Mouse (Mus musculus) midbrain, embryonic 11.5 days (tissue): ENCODE data around the gene Col1a2. TPM values are rescaled to one million over a fixed set of nuclear protein-coding genes. Genes with fewer than 3 reads are reported as not detected.

Experiments
- ATAC-seq: fragments of 200-750 bp; cut with Nextera tagmentation; 2 replicates; pipeline ENCODE4 v1.8.0; 2017; ENCODE audit warnings: moderate TSS enrichment, moderate library complexity; ENCODE audit not compliant: low FRiP score
- DNase-seq: peaks from one replicate; pipeline ENCODE4 v3.0.0; 2015; ENCODE audit warnings: low spot score; ENCODE audit errors: missing footprints
- H3K27ac ChIP-seq: fragments of 300-500 bp; sonication (generic); 2 replicates; pipeline ENCODE4 v1.5.1; 2014; ENCODE audit warnings: low read depth, low read length
- H3K27me3 ChIP-seq: fragments of 300-500 bp; sonication (generic); 2 replicates; pipeline ENCODE4 v1.6.1; 2014; ENCODE audit warnings: mild to moderate bottlenecking, low read length, moderate library complexity, mixed read lengths; ENCODE audit not compliant: control insufficient read depth, insufficient read depth
- H3K36me3 ChIP-seq: fragments of 300-500 bp; sonication (generic); 2 replicates; pipeline ENCODE4 v1.6.1; 2014; ENCODE audit warnings: mild to moderate bottlenecking, low read length, moderate library complexity, mixed read lengths; ENCODE audit not compliant: control insufficient read depth, insufficient read depth
- H3K4me1 ChIP-seq: fragments of 300-500 bp; sonication (generic); 2 replicates; pipeline ENCODE4 v1.6.1; 2014; ENCODE audit warnings: low read length; ENCODE audit not compliant: control insufficient read depth, insufficient read depth
- H3K4me2 ChIP-seq: fragments of 300-500 bp; sonication (generic); 2 replicates; pipeline ENCODE4 v1.6.1; 2014; ENCODE audit warnings: mild to moderate bottlenecking, moderate library complexity
- H3K4me3 ChIP-seq: fragments of 300-500 bp; sonication (generic); 2 replicates; pipeline ENCODE4 v1.5.1; 2014; ENCODE audit warnings: low read depth, low read length
- H3K9ac ChIP-seq: fragments of 300-500 bp; sonication (generic); 2 replicates; pipeline ENCODE4 v1.6.1; 2014; ENCODE audit warnings: low read length
- H3K9me3 ChIP-seq: fragments of 300-500 bp; sonication (generic); 2 replicates; pipeline ENCODE4 v1.6.1; 2016; ENCODE audit warnings: low read length; ENCODE audit not compliant: control insufficient read depth
- WGBS: fragments of 180-500 bp; shearing (Covaris S2); extraction: QIAGEN DNeasy Blood & Tissue Kit; methylation state at CpG from one replicate; pipeline ENCODE4 v1.1.7; 2014; 5-methylcytosine and 5-hydroxymethylcytosine counted together
- polyA plus RNA-seq: library from polyadenylated mRNA; unstranded; fragments of >200 nt; fragmentation: Nextera tagmentation; extraction: Ambion mirVana; gene quantifications from 2 replicates; pipeline ENCODE4 v1.2.1, GENCODE M21; 2014

The Col1a2 gene
- polyA plus RNA-seq, 1 experiment from 2014 or later, result 144 TPM

DNA sequence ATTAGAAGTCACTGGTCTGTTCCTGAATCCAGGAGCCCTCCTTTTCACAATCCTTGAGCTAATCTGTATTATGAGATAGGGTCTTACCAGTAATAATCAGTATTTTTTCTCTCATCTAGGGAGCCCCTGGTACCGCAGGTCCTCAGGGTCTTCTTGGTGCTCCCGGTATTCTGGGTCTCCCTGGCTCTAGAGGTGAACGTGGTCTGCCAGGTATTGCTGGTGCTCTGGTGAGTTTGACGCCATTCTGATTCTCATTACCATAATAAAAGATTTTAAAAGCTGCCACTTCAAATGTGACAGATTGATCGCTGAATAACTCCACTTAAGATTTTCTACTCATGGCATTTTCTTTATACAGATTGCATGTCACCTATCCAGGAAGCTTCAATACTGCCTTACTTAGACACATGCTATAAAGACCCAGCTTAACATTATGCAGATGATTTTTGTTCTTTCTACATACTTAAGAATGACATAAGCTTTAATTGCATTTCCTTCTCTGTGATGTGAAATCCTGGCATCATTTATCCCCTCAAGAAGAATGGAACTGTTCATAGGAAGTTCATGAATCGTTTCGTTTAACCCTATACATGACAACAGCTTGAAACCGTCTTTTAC is 30.0 kb downstream of the Col1a2 start:
- Histone ChIP-seq H3K9me3 (no peaks in the 10 kb centered on the region), H3K4me2 (no peak overlapping the region), H3K4me1 (no peaks in the 10 kb centered on the region), H3K27ac (no peak overlapping the region), H3K4me3 (no peak overlapping the region), H3K27me3 (no peaks in the 10 kb centered on the region), H3K9ac (no peak overlapping the region), H3K36me3 (no peaks in the 10 kb centered on the region)
- DNase-seq, result no peak
- 75% methylated on average over 8 of the region's 8 CpGs for WGBS
- ATAC-seq, result no peak

DNA sequence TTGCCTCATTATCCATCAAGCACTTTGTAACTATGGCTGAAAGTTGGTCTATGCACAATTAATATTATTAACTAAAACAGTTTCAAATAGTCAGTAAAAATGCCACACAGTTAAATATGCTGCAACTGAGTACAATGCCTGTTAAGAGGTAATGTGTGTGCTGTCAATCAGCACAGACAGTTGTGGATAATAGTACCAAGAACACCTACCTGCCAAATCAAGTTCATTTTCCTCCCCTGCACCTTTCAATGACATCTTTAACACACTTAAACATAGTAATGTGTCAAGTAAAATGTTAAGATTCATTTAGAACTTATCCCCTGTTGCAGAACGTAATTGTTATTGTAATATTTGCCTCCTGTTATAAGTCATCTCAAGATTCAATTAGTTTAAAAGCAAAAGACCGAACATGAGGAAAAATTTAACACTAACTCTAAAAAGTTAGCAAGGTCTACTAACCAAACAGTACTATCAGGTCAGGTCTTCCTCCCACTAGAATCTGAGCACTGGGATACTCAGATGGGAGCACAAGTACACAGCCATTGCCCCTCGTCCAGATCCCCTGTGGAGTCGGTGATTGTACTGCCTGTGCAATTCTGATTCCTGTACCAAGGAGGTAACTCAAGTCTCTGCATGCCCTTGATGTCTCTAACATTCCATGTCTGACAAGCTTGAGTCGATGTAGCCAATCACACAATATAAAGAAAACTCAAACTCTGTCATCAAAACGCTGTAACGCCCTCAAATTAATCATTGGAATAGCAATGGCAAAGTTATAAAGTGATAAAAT is 37.5 kb downstream of the Col1a2 start:
- Histone ChIP-seq H3K36me3 (no peaks in the 10 kb centered on the region), H3K27me3 (no peaks in the 10 kb centered on the region), H3K4me2 (no peak overlapping the region), H3K4me3 (no peak overlapping the region), H3K4me1 (no peaks in the 10 kb centered on the region), H3K27ac (no peak overlapping the region), H3K9ac (no peak overlapping the region), H3K9me3 (no peaks in the 10 kb centered on the region)
- no peak for DNase-seq
- ATAC-seq, result no peak
- WGBS, result 87% methylated on average over 7 of the region's 7 CpGs

DNA sequence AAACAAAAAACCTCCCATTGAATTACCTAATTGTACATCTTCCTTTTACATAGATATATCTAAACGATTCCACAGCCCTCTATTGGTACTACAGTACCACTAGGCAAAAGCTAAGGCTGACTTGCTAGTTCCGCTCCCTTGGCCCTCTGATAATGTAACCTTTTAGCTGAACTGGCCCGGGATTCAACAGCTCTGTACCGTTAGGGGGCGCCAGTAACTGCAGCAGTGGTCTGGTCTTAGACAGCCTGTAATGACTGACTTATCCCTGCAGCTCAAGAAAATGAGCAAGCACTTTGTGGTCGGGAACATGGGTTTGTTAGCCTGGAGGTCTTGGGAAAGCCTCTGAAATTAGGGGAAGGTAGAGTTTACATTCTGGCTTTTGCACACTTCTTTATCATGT is 39.9 kb downstream of the Col1a2 start:
- Histone ChIP-seq H3K27me3 (no peaks in the 10 kb centered on the region), H3K4me2 (no peak overlapping the region), H3K27ac (no peak overlapping the region), H3K4me3 (no peak overlapping the region), H3K9ac (no peak overlapping the region), H3K9me3 (no peaks in the 10 kb centered on the region), H3K36me3 (no peaks in the 10 kb centered on the region), H3K4me1 (no peaks in the 10 kb centered on the region)
- ATAC-seq (no peak), DNase-seq (no peak)
- WGBS, result 42% methylated on average over 6 of the region's 6 CpGs

DNA sequence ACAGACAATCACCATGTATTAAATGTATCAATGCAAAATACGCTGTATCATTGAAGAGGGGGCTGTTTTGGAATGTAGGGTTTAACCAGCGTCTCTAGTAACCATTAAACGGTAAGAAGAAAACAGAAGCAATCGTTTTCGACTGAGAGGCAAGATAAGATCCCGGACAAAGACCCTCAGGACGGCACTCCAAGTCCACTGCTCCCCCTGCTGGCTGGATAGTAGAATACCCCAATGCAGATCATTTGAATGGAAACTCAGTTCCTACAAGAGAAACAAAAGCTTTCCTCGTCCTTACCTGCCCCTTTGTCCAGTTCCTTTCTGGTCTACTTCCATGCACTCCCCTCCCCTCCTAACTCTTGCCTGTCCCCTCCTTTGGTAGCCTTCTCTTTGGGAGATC is 41.1 kb downstream of the Col1a2 start:
- Histone ChIP-seq H3K27ac (no peak overlapping the region), H3K4me2 (no peak overlapping the region), H3K36me3 (no peaks in the 10 kb centered on the region), H3K27me3 (no peaks in the 10 kb centered on the region), H3K4me1 (no peaks in the 10 kb centered on the region), H3K9ac (no peak overlapping the region), H3K9me3 (no peaks in the 10 kb centered on the region), H3K4me3 (no peak overlapping the region)
- ATAC-seq (no peak), DNase-seq (no peak)
- 63% methylated on average over 8 of the region's 8 CpGs for WGBS

DNA sequence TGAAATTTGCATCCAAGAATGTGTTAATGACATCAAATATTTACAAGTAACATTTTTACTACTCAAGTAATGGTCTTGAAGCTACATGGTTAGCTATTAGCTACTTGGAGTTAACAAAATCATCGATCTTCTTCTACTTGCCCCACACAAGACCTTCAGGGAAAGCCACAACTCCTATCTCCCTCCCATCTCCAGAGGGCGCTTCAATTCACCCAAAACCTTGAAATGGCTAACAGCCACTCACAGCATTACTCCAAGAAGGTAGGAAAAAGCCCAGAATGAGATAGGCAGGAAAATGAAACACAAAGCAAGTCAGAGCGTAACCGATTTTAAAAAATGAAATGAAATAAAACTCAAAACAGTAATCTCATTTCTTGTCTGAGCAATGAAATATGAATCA is 44.3 kb downstream of the Col1a2 start:
- ATAC-seq (no peak), DNase-seq (no peak)
- Histone ChIP-seq H3K9me3 (no peaks in the 10 kb centered on the region), H3K27ac (no peak overlapping the region), H3K4me1 (peaks cover 3% of the 10 kb centered on the region; the same call in 1 of the 2 replicates), H3K4me2 (no peak overlapping the region), H3K9ac (no peak overlapping the region), H3K4me3 (no peak overlapping the region), H3K27me3 (no peaks in the 10 kb centered on the region), H3K36me3 (no peaks in the 10 kb centered on the region)
- 84% methylated on average over 4 of the region's 4 CpGs for WGBS

DNA sequence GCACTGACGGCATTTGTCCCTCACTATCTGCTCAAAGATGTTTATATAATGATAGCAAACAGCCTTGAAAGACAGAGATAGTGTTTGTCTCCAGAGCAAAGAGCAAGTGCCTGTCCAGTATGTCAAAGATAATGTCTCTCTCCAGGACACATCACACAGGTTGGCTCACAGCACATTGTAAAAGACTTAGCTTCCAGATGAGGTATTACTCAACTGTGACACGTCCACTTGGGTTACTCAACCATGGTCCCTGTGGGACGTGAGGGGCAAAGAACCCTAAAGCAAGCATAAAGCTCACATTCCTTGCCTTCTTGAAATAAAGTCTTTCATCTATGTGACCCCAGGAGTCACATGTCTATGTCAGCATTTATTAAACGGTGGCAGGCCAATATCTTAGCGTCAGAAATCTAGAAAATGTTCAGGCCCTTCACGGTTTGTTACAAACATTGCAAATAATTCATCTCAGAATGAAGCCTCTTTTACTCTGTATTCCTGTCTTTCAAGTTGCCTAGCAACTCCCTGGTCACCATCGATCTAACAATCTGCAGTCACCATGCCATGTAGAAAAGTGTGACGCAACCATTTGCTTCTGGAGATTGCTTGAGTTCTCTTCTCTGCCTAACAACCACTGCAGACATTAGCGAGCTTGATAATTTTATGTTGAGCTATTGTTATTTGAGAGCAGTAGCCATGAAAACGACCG is 45.4 kb downstream of the Col1a2 start:
- no peaks in the 10 kb centered on the region for H3K9me3 ChIP-seq
- no peak overlapping the region for H3K9ac ChIP-seq
- H3K27ac ChIP-seq, result no peak overlapping the region
- no peak overlapping the region for H3K4me2 ChIP-seq
- no peaks in the 10 kb centered on the region for H3K27me3 ChIP-seq
- H3K36me3 ChIP-seq, result no peaks in the 10 kb centered on the region
- WGBS, result 40% methylated on average over 11 of the region's 11 CpGs
- ATAC-seq (peak; percentile 47; the same call in 1 of the 2 replicates), DNase-seq (no peak)
- H3K4me1 ChIP-seq, result peaks cover 4% of the 10 kb centered on the region; the same call in 1 of the 2 replicates
- H3K4me3 ChIP-seq, result no peak overlapping the region

DNA sequence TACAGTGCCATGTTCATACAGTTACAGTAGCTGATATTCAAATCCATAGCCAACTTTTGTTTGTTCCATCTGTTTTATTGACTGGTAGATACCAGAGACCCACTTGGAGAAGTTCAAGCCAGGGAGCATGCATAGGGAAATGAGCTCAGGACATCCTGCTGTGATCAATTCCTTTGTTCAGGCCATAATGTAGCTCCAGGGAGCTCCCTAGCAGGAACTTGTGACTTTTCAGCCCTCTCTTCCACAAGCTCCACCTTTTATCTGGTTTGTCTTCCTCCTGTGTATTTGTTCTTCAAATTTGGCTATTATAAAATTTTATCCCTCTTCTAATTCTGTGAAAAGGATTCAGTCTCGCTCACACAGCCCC is 45.9 kb downstream of the Col1a2 start:
- Histone ChIP-seq H3K4me1 (peaks cover 4% of the 10 kb centered on the region; the same call in 1 of the 2 replicates), H3K27ac (no peak overlapping the region), H3K27me3 (no peaks in the 10 kb centered on the region), H3K36me3 (no peaks in the 10 kb centered on the region), H3K4me2 (no peak overlapping the region), H3K9ac (no peak overlapping the region), H3K4me3 (no peak overlapping the region), H3K9me3 (no peaks in the 10 kb centered on the region)
- no peak for DNase-seq
- 34% methylated on average over 1 of the region's 1 CpGs for WGBS
- peak; percentile 4; the same call in 1 of the 2 replicates for ATAC-seq

DNA sequence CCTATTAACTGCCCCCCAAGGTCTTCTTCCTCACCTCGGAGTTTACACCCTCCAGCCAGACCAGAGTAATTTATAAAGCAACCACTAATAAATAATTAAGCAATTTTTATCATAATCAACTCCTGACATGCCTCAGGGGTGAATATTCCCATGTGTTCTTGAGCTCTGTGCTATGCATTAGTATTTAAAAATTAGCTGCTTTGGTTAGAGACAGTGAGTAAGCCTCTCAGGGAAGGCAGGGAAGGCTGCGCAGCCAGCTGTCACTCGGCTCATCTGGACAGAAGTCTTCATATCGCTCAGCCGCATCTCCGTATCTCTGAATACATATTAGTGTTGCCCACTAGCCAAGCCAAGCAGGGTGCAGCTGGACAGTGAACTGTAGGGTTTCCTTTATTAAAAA is 50.8 kb downstream of the Col1a2 start:
- Histone ChIP-seq H3K4me1 (peaks cover 6% of the 10 kb centered on the region; the same call in 1 of the 2 replicates), H3K4me3 (no peak overlapping the region), H3K9ac (no peak overlapping the region), H3K9me3 (no peaks in the 10 kb centered on the region; the same call in 1 of the 2 replicates), H3K36me3 (no peaks in the 10 kb centered on the region), H3K4me2 (no peak overlapping the region), H3K27ac (no peak overlapping the region), H3K27me3 (no peaks in the 10 kb centered on the region)
- ATAC-seq, result peak; percentile 43
- no peak for DNase-seq
- WGBS, result 66% methylated on average over 6 of the region's 6 CpGs

DNA sequence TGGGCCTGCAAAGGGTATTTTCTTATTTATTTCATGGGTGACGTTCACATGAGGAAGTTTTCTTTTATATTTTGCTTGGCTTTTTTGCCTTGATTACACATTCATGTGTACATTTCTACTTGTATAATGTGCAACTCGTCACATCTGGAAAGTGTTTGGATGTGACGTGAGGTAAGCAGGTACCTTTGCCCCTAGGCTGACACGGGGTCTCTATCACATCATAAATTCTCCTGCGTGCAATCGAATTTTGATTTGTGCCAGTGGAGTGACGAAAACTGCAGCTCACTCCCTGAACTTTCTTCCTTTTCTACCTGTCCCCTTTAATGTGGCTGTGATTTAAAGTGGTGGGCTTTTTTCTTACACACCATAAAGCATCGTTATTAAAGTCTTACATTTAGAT is 52.5 kb downstream of the Col1a2 start:
- H3K9ac ChIP-seq, result no peak overlapping the region
- no peaks in the 10 kb centered on the region; the same call in 1 of the 2 replicates for H3K9me3 ChIP-seq
- DNase-seq (no peak), ATAC-seq (no peak)
- H3K27me3 ChIP-seq, result no peaks in the 10 kb centered on the region
- no peak overlapping the region for H3K4me3 ChIP-seq
- no peak overlapping the region for H3K4me2 ChIP-seq
- no peaks in the 10 kb centered on the region for H3K36me3 ChIP-seq
- no peak overlapping the region for H3K27ac ChIP-seq
- 79% methylated on average over 8 of the region's 8 CpGs for WGBS
- H3K4me1 ChIP-seq, result peaks cover 11% of the 10 kb centered on the region
